Mouse (Mus musculus) G1E-ER4 (cell line): Measurements from ENCODE around the gene Slamf8. TPM values are rescaled to one million over a fixed set of nuclear protein-coding genes. Genes with fewer than 3 reads are reported as not detected.

Experiments
- GATA1 ChIP-seq: IDR thresholded peaks from one replicate; pipeline ENCODE4 v1.8.0; 2012; ENCODE audit warnings: low read length, inconsistent platforms
- polyA plus RNA-seq: library from polyadenylated mRNA; stranded (reverse); fragments of >175 nt; gene quantifications from 2 replicates; pipeline ENCODE4 v1.2.3, GENCODE M21; 2012

Gene Slamf8
- polyA plus RNA-seq = not detected in 2 replicates

DNA sequence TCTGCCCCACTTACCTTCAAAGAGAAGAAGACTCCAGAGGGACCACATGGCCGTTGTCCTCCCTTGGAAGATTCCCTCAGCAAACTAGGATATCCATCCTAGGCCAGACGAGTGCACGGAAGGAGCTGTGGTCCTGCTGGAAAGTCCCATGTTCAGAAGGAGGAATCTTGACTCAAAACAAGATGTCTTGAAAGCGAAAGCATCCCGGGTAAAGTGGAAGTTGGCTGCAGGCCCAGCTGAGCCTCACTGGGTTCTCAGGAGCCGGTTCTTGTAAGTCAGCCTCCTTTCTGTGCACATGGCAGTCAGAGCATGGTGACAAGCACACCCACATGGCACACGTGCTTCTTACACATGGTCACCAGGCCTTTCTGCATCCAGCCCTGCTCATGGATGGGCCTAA lies at the start of gene Slamf8:
Slamf8 (minus strand) TSS at position 184 of the 400 bp plus-strand sequence.
- no peak for TF ChIP-seq GATA1

GRCm38 (mm10) chr1:172638781-172639180 lies 48.4 kb upstream of the Slamf8 start:
- no peak for TF ChIP-seq GATA1

DNA sequence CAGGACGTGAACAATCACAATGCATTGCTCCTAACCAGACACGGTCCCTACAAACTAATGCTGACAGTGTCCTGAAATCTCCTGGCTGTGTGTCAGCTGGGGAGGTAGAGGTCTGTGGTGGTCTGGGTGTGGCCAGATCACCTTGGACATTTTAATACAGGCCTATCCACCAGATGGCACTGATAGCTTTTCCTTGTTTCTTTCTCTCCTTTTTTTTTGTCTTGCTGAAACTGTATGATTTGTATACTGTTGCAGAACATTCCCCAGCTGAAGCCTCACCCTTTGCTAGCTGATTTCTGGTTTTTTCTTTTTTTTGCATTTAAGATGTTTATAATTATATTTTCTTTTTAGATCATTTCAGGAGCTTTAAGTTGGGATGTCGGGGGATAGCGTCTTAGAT lies 47.4 kb upstream of the Slamf8 start:
- no peak for TF ChIP-seq GATA1

DNA sequence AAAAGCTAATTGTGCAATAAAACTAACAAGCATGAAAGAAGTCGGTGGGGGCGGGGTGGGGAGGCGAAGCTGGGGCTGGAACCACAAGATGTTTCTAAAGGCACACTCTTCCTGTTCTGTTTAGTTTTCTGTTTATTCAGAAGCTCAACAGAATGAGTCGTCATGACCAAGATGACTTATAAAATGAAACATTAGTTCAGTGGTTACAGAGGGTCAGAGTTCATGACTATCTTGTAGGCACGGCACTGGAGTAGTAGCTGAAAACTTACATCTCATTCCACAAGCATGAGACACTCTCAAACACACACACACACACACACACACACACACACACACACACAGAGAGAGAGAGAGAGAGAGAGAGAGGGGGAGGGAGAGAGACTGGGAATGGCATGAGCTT lies 45.9 kb upstream of the Slamf8 start:
- TF ChIP-seq GATA1 = no peak

DNA sequence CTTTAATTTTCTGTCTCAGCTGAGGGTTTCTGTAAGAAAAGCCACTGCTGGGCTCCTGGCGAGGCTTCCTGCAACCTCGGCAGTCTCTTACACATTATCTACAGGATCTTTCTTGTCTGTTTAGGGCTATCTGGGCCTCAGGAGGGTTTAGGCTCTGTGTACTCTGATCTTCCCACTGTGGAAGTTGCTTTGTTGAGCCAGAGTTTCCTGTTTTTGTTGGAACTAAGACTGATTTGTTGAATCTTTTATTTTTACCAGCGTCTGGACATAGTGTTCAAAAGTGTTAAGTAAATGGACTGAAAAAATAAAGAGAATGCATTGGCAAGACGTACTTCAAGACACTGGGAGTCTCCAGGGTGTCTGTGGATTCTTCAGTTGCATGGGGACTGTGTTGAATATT lies 44.9 kb upstream of the Slamf8 start:
- no peak for TF ChIP-seq GATA1

DNA sequence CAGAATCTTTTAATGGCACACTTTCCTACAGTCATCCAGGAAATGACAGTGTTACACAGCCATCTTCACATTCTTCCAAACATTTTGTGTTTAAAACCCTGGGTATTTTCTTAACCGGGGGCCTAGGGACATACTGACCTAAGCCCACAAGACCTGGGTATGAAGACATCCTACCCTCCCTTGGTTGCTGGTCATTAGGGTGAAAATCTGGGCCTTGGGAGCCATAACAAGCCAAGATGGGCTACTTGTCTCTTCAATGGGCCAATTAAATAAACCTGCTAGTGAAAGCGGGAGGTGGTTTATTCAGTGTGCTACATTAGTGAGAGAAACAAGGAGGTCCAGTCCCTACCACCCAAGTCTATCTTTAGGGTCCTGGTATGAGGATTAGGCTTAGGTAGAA lies 43.8 kb upstream of the Slamf8 start:
- no peak for TF ChIP-seq GATA1

DNA sequence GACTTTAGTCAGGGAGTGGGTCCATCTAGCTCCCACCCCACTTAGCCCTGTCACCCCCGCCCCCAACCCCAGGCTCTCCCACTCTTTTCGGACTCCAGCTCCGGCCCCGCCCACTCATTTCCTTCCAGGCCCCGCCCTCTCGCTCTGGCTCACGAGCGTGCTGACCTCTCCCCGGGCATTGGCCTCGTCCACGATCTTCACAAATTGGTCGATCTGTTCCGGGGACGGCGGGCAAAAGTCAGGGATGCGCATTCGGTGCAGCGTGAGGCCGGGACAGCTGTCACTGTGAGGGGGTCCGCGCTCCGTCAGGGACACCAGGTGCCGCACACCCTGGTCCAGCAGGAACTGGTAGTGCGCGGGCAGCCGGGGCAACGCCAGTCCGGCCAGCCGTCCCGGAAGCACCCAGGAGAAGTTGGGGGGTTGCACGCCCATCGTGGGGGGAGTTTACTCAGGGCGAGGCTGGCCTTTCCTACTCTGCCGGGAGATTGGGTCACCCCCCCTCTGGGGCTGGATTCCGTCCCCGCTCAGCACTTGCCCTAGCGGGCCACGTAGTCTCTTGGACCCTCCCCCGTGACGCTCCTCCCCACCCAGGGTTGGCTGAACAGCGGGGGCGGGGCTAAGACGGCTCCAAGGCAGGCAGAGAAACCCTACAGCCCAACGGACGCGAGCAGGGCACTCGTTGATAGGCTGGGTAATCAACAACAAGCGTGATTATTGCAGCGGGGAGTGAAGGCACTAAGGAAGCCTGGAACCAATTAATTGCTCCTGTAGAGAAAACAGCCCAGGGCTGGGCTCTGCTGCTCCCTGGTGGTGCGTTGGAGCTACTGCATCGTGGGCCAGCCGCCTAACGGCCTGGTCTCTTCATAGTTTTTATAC lies 42.3 kb upstream of the Slamf8 start, which contains the start of gene Dusp23:
Dusp23 (minus strand) TSS at position 512 of the 876 bp plus-strand sequence.
- TF ChIP-seq GATA1 = no peak

- no peak for TF ChIP-seq GATA1
Measured at GRCm38 (mm10) chr1:172631721-172632120, 41.4 kb upstream of the Slamf8 start.

GRCm38 (mm10) chr1:172629831-172630230 lies 39.5 kb upstream of the Slamf8 start:
- TF ChIP-seq GATA1 = no peak

GRCm38 (mm10) chr1:172626306-172626705 lies 35.9 kb upstream of the Slamf8 start:
- no peak for TF ChIP-seq GATA1

GRCm38 (mm10) chr1:172624081-172624480 lies 33.7 kb upstream of the Slamf8 start:
- TF ChIP-seq GATA1 = no peak

DNA sequence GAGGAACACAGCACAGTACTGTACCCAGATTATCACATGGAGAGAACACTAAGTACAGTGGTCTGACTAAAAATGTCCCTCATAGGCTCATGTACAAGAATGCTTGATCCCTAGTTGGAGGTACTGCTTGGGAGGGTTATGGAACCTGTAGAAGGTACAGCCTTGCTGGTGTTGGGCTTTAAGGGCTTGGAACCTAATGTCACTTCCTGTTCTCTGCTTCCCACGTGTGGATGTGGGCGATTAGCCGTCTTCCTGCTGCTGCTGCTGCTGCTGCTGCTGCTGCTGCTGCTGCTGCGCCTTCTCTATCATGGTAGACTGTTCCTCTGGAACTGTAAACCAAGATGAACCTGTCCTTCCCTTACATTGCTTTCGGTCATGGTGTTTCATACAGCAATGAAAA lies 33.2 kb upstream of the Slamf8 start:
- no peak for TF ChIP-seq GATA1

GRCm38 (mm10) chr1:172619235-172619634 lies 28.9 kb upstream of the Slamf8 start:
- TF ChIP-seq GATA1 = no peak

DNA sequence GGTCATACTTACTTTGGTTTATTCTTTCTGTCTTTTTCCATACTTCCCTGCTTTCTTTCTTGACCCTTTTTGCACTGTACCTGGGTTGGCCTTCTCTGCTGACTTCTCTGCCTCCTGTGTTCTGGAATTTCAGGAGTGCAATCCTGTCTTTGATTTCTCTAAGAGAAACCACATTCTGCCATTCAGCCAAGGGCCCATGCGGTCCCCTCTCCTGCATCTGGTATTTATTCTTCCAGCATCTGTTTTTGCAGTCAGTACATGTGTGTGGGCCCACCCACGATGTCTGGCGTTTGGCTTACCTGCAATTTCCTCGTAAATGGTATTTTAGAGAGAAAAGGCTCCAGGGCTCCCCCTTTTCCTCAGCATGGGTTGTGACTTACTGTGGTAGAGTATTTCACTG lies 27.8 kb upstream of the Slamf8 start:
- TF ChIP-seq GATA1 = no peak

DNA sequence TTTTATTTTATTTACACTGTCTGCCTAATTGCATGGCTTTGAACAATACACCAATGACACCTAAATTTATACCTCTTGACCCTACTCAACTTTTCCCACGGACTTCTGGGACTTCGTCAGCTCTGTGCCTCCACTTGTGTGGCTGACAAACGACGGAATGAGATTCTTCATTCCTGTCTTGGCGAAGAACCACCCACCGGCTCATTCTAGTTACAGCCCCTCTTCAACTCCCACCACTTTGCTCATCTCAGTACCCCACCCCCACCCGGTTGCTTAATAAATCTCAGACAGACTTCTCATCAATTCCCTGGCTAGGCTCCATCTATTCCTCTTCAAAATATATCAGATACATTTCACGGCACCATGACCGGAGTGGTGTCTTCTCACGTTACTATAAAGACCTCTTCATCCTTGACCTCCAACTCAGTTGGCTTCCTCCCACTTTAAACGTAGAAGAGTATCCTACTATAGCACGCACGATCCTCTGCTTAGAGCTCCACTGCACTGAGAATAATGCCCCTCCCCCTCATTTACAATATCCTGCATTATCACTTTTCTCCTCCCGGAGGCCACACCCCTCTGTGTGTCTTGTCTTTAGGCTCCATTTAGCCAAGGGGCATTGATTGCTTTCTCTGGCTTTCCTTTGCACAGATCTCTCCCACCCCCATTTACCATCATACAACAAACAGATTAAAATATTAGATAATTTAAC lies 27.2 kb upstream of the Slamf8 start:
- TF ChIP-seq GATA1 = no peak

- TF ChIP-seq GATA1 = no peak
Measured at GRCm38 (mm10) chr1:172616537-172617300, 26.4 kb upstream of the Slamf8 start.
